Mouse (Mus musculus): ENCODE measurements at regions not wholly inside any gene's neighbourhood (a gene's known extent, or its start where the extent isn't known, plus 50 kb on each side); places are given as distances from the start of the nearest gene placed in this dataset.
"Not testable (repeated sequence)": the region's sequence is repeated elsewhere in the genome, so short reads cannot be mapped to it uniquely, and the experiment has no call there.

- intact Hi-C loops (cut with DNase I); DNase-seq (ENCODE audit: extremely low spot score in 1 of 2, low spot score in 2 of 2): not testable (repeated sequence)
These were observed 186.6 kb downstream of the BC048507 start for GRCm38 (mm10) chr13:68049731-68050130.

GRCm38 (mm10) chr13:68093311-68093710 lies 230.2 kb downstream of the BC048507 start:
- DNase-seq (ENCODE audit: extremely low spot score in 1 of 2, low spot score in 2 of 2); intact Hi-C loops (cut with DNase I): not testable (repeated sequence)

DNA sequence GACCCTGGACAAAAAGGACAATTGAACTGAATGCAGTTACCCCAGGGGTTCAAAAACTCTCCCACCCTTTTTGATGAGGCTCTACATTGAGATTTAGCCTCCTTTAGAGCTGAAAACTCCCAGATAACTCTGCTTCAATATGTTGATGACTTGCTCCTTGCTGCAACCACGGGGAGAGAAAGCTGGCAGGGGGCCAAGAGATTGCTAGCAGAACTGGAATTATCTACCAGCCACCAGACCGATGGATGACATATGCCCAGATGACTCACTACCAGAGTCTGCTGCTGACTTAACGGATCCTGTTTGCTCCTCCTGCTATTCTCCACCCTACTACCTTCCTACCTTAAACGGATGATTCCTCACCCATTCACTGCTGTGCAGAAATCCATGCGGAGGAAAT lies 253.7 kb downstream of the BC048507 start:
- intact Hi-C loops (cut with DNase I) = not testable (repeated sequence)
- DNase-seq (ENCODE audit: extremely low spot score in 1 of 2, low spot score in 2 of 2) = peak in 1 of 2 experiments; percentile 35

Data from left cerebral cortex, postnatal 10 days (tissue).